Mouse (Mus musculus) myocyte (in vitro differentiated cells): ENCODE measurements around the gene Recql5.

Experiments used
- POLR2A ChIP-seq: IDR thresholded peaks from one replicate; pipeline ENCODE4 v1.6.1; 2011; ENCODE audit warnings: low read depth, mild to moderate bottlenecking, control low read depth, moderate library complexity; ENCODE audit not compliant: insufficient read length
- POLR2AphosphoS2 ChIP-seq: IDR thresholded peaks from one replicate; pipeline ENCODE4 v1.6.1; 2011; ENCODE audit warnings: low read depth, control low read depth; ENCODE audit not compliant: insufficient read length
- SRF ChIP-seq: IDR thresholded peaks from one replicate; pipeline ENCODE4 v1.6.1; 2011; ENCODE audit warnings: low read depth; ENCODE audit not compliant: control insufficient read depth, insufficient read length
- TCF12 ChIP-seq: IDR thresholded peaks from one replicate; pipeline ENCODE4 v1.6.1; 2011; ENCODE audit warnings: mild to moderate bottlenecking, control low read depth; ENCODE audit not compliant: poor library complexity, insufficient read depth, severe bottlenecking

GRCm38 (mm10) chr11:115859143-115859945 lies 73.9 kb downstream of the Recql5 start:
- TF ChIP-seq POLR2AphosphoS2 (no peak), POLR2A (no peak), SRF (no peak), TCF12 (no peak)
